Mouse (Mus musculus): ENCODE measurements at regions not wholly inside any gene's neighbourhood (a gene's known extent, or its start where the extent isn't known, plus 50 kb on each side); places are given as distances from the start of the nearest gene placed in this dataset.
A peak's percentile ranks its signal among the peaks of the same experiment; 100 is the strongest.

DNA sequence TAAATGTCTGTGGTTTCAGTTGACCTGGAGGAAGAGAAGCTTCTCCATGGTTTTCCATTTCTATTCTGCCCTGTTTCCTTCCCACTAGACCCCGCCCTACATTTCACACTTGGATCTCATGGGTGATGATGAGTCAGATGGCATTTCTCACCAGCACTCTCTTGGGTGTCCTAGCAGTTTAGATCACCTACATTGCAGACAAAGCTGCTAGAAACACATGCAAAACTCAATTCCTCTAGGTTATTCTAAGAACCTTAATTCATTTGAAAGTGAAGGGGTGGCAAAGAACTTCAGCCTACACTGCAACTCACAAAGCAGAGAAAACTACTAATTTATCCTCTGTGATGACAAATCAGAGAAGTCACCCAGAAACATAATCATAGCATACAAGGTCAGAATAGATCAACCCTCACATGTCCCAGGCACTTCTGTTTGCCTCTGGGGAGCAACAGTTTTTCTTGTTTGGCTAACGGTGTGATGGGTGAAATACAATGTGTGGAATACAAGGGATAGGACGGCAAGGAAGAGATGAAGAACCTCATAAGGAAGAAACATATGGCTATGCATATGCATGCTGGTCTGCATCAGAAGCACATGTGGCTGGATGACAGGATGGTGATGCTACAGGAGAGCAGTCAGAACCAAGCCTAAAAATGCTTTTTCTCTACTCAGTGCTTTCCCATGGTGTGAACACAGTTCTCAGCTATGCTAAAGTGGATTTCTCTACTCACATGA is 990.7 kb upstream of the Kif18a start:
- DNase-seq (ENCODE audit: low spot score in 2 of 2) = peak; percentile 58 to 85

DNA sequence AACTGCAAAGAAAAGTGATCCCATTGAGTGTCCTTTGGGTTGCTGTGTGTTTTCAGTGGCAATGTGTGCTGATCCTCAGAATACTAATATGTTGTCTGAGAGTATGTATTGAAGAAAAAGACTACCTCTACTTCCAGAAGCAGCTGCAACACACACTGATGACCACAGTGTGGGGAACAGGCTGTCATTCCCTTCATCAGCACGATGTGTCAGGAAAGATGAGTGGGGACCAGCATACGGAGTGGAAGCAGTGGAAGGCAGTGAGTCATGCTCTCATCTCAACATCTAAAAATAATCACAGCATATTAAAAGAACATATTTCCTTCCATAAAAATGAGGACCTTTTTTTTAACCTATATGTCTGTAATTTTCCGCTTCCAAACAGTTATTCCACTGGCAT is 977.8 kb upstream of the Kif18a start:
- peak; percentile 28 to 50 for DNase-seq (ENCODE audit: low spot score in 2 of 2)
